Mouse (Mus musculus) bone marrow, adult 2 months (tissue): ENCODE measurements at regions not wholly inside any gene's neighbourhood (a gene's known extent, or its start where the extent isn't known, plus 50 kb on each side); places are given as distances from the start of the nearest gene placed in this dataset.

ENCODE experiments used
- CTCF ChIP-seq: fragments of 200-500 bp; IDR thresholded peaks from 2 replicates; pipeline ENCODE4 v1.5.1; 2011; ENCODE audit warnings: low read length, control low read depth; ENCODE audit not compliant: control insufficient read depth, insufficient read depth
- POLR2A ChIP-seq: fragments of 200-500 bp; IDR thresholded peaks from 2 replicates; pipeline ENCODE4 v1.6.1; 2011; ENCODE audit warnings: low read depth, mild to moderate bottlenecking, control low read depth, low read length, borderline replicate concordance; ENCODE audit not compliant: control insufficient read depth

- TF ChIP-seq CTCF (no peak), POLR2A (no peak)
These were observed 146.7 kb upstream of the Cypt12 start for GRCm38 (mm10) chr3:17801479-17801878.
